Mouse (Mus musculus) hindbrain, embryonic 12.5 days (tissue): Measurements from ENCODE around the gene Mta1. TPM values are rescaled to one million over a fixed set of nuclear protein-coding genes. Genes with fewer than 3 reads are reported as not detected.

Experiments
- ATAC-seq: fragments of 200-750 bp; cut with Nextera tagmentation; 2 replicates; pipeline ENCODE4 v1.8.0; 2017; ENCODE audit warnings: moderate TSS enrichment; ENCODE audit not compliant: low FRiP score
- H3K27ac ChIP-seq: fragments of 300-500 bp; sonication (generic); 2 replicates; pipeline ENCODE4 v1.5.1; 2016; ENCODE audit warnings: mild to moderate bottlenecking
- H3K27me3 ChIP-seq: fragments of 300-500 bp; sonication (generic); 2 replicates; pipeline ENCODE4 v1.6.1; 2016; ENCODE audit warnings: mild to moderate bottlenecking
- H3K36me3 ChIP-seq: fragments of 300-500 bp; sonication (generic); 2 replicates; pipeline ENCODE4 v1.6.1; 2016; ENCODE audit warnings: mild to moderate bottlenecking
- H3K4me1 ChIP-seq: fragments of 300-500 bp; sonication (generic); 2 replicates; pipeline ENCODE4 v1.6.1; 2016
- H3K4me2 ChIP-seq: fragments of 300-500 bp; sonication (generic); replicated peaks from 2 replicates; pipeline ENCODE4 v1.6.1; 2016; ENCODE audit warnings: mild to moderate bottlenecking
- H3K4me3 ChIP-seq: fragments of 300-500 bp; sonication (generic); 2 replicates; pipeline ENCODE4 v1.5.1; 2016; ENCODE audit warnings: mild to moderate bottlenecking
- H3K9ac ChIP-seq: fragments of 300-500 bp; sonication (generic); 2 replicates; pipeline ENCODE4 v1.6.1; 2016; ENCODE audit warnings: mild to moderate bottlenecking, moderate library complexity
- H3K9me3 ChIP-seq: fragments of 300-500 bp; sonication (generic); replicated peaks from 2 replicates; pipeline ENCODE4 v1.6.1; 2016; ENCODE audit warnings: mild to moderate bottlenecking
- WGBS: fragments of 180-500 bp; shearing (Covaris S2); methylation state at CpG from one replicate; pipeline ENCODE4 v1.1.7; 2016; 5-methylcytosine and 5-hydroxymethylcytosine counted together
- polyA plus RNA-seq: library from polyadenylated mRNA; unstranded; fragments of >200 nt; fragmentation: Nextera tagmentation; extraction: Ambion mirVana; gene quantifications from 2 replicates; pipeline ENCODE4 v1.2.1, GENCODE M21; 2016

Gene Mta1
- polyA plus RNA-seq, 1 experiment from 2014 or later: 18.9 TPM

DNA sequence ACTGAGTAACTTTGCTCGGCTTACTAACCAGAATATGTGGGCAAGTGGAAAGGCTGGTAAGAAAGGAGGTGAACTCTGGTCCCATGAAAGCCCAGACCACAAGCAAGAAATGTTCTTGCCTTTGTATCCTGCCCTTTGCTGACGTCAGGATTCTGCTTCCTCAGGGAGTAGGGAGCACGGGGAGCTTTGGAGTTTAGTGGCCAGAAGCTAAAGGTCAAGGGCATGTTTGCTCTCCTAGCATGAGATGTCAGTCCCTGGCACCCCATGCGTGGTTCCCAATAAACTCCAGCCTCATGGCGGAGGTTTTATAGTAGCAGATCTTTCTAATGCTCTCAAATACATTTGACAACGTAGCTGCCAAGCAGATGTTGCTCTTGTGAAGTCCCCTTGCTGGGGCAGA lies 26.3 kb upstream of the Mta1 start:
- H3K4me1 ChIP-seq: peaks cover 21% of the 10 kb centered on the region
- WGBS: 85% methylated on average over 6 of the region's 6 CpGs
- H3K27ac ChIP-seq: no peak overlapping the region
- H3K4me3 ChIP-seq: no peak overlapping the region
- H3K9ac ChIP-seq: no peak overlapping the region
- peaks cover 45% of the 10 kb centered on the region for H3K36me3 ChIP-seq
- H3K4me2 ChIP-seq: no peak overlapping the region
- no peak for ATAC-seq
- no peaks in the 10 kb centered on the region for H3K27me3 ChIP-seq
- no peaks in the 10 kb centered on the region for H3K9me3 ChIP-seq

DNA sequence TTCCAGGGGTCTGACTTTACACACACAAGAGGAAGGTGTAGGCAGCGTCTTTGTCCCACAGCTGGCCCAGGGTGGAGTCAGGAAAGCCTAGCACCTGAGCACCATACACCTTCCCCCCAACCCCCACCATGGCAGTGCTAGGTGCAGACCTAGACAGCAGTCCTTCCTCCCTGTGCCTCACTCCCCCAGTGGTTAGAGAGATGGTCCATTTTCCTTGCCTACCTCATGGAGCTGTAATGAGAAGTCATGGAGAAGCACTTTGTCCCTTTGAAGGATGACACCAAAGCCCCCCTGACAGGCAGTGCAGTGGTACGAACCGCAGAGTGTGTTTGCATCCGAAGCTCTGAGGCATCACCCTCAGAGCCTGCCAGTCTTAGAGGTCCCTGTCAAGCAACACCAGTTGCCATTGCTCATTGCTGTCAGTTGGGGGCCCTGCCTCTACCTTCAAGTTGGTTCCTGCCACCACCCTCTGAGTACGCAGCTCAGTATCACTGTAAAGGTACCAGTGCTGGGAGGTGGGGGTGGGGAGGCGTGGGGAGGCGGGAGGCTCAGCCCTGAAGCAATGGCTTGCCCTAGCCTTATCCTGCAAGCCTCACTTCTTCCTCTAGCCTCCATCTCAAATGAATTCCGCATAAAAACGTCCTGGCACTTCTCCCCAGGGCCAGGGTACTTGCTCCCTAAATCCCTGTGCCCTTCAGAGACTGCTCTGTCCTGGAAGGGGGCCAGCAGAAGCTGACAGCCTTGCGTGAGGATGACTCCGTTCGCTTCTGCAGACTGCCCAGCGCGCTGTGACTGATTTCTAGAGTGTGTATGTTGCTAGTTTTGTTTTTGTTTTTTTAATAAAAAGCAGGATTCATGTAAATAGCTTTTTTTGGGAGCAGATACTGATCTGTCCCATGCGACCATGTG lies 24.4 kb upstream of the Mta1 start:
- H3K27ac ChIP-seq: peak overlapping the region; percentile 94
- H3K4me2 ChIP-seq: peak overlapping the region; percentile 87
- H3K9ac ChIP-seq: peak overlapping the region; percentile 70
- no peaks in the 10 kb centered on the region for H3K9me3 ChIP-seq
- peaks cover 21% of the 10 kb centered on the region for H3K4me1 ChIP-seq
- no peaks in the 10 kb centered on the region for H3K27me3 ChIP-seq
- peaks cover 33% of the 10 kb centered on the region for H3K36me3 ChIP-seq
- peak overlapping the region; percentile 41 for H3K4me3 ChIP-seq
- peak; percentile 42 for ATAC-seq
- WGBS: 13% methylated on average over 15 of the region's 15 CpGs

DNA sequence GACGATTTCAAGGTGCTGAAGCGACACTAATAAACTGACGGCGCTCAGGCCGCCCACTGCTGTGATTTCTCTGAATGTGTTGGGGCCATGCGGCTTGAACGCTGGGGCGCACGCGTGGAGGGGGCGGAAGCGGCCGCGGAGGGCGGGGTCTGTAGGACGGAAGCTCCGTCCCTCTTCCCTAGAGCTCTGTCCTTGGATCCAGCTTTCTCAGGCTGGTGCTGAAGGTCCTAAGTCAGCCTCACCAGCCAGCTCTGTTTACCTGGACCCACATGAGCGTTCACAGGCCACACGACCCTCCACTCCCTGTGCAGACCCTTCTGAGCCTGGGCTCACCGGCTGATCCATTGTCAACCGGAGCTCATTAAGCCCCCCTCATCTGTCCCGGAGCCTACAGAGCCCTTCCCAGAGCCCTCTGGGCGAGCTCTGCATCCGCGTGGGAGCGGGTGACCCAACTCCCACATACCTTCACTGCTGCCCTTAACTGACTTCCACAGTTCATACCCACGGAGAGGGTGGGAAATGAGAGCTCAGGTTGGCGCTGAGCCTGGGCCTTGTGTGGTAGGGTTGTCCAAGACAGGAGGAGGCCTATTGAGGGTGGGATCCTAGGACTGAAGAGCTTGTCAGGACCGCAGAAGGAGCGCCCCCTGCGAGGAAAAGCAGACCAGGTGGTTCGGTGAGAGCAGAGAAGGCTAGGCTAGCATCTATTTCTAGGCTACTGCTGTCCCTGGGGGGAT lies 23.6 kb upstream of the Mta1 start, which contains the start of gene Tex22:
Gene Tex22, plus strand, starts transcription at position 174 of the 734 bp plus-strand sequence.
- Histone ChIP-seq H3K27me3 (no peaks in the 10 kb centered on the region), H3K27ac (peak within 1 kb of the TSS; percentile 94), H3K36me3 (peaks cover 25% of the 10 kb centered on the region), H3K4me1 (peaks cover 21% of the 10 kb centered on the region), H3K4me2 (peak within 1 kb of the TSS; percentile 87), H3K4me3 (peak within 1 kb of the TSS; percentile 41), H3K9me3 (no peaks in the 10 kb centered on the region), H3K9ac (peak within 1 kb of the TSS; percentile 70)
- 3% methylated on average over 32 of the region's 32 CpGs for WGBS
- peak; percentile 92 for ATAC-seq

DNA sequence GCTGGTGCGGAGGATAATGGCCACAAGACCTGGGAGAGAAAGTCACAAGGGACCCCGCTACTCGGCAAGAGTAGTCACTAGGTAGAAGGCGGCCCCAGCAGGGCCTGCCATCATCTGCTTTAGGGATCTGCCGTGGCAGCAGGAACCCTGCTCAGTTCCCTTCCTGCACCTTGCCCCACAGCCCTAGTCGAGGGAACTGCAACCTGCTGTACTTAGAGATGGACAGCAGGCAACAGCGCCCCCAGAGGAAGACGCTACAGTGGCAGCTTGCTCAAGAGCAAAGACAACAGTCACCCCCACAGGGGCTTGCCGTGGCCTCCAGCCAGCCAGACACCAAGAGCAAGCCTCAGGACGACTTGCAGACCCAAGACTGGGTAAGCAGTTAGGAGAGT lies 23.0 kb upstream of the Mta1 start:
- H3K27ac ChIP-seq: peak overlapping the region; percentile 94
- no peaks in the 10 kb centered on the region for H3K9me3 ChIP-seq
- peak; percentile 78 for ATAC-seq
- peak overlapping the region; percentile 70 for H3K9ac ChIP-seq
- H3K36me3 ChIP-seq: peaks cover 21% of the 10 kb centered on the region
- peak overlapping the region; percentile 87 for H3K4me2 ChIP-seq
- WGBS: 5% methylated on average over 10 of the region's 10 CpGs
- no peaks in the 10 kb centered on the region for H3K27me3 ChIP-seq
- H3K4me1 ChIP-seq: peaks cover 21% of the 10 kb centered on the region
- H3K4me3 ChIP-seq: peak overlapping the region; percentile 41

DNA sequence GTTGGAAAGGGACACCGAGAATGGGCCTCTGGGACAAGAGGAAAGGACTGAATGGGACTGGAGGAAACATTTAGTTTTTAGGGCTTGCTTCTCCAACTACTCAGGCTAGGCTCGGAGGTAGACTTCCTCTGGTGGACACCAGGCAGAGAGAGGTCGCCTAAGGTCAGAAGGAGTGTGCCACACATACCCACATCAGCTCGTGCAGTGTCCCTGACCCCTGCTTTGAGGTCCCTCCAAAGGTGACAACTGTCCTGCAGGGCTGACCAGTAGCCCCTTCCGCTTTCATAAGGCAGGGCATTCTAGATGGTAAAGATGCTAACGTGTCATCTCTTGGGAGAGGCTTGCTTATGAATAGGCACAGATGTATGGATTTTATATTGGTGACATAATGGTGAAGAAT lies 22.6 kb upstream of the Mta1 start:
- ATAC-seq: no peak
- Histone ChIP-seq H3K4me2 (peak overlapping the region; percentile 87), H3K9me3 (no peaks in the 10 kb centered on the region), H3K9ac (peak overlapping the region; percentile 23; the same call in 1 of the 2 replicates), H3K27me3 (no peaks in the 10 kb centered on the region), H3K36me3 (peaks cover 17% of the 10 kb centered on the region), H3K4me1 (peaks cover 21% of the 10 kb centered on the region), H3K27ac (peak overlapping the region; percentile 94; the same call in 1 of the 2 replicates), H3K4me3 (no peak overlapping the region)
- WGBS: 52% methylated on average over 6 of the region's 6 CpGs

DNA sequence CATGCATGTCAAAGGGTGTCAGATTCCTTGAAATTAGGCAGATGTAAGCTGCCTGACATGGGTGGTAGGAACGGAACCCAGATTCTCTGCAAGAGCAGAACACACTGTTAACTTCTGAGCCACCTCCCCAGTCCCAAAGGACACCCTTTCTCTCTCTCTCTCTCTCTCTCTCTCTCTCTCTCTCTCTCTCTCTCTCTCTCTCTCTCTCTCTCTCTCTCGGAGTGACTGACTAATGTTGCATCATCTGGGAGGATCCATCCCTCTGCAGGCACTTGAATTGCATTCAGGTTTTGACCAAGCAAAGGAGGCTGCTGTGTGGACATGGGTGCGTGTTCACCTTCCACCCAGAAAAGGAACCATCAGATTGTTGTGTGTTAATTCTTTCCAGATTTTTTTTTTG lies 10.8 kb upstream of the Mta1 start:
- 0 out of 2 replicates have a peak, but pooled peaks cover 2% of the 10 kb centered on the region for H3K27me3 ChIP-seq
- H3K9me3 ChIP-seq: no peaks in the 10 kb centered on the region
- no peak overlapping the region for H3K4me3 ChIP-seq
- ATAC-seq: no peak
- H3K4me1 ChIP-seq: no peaks in the 10 kb centered on the region
- WGBS: 89% methylated on average over 2 of the region's 3 CpGs
- no peak overlapping the region for H3K4me2 ChIP-seq
- no peaks in the 10 kb centered on the region for H3K36me3 ChIP-seq
- H3K27ac ChIP-seq: no peak overlapping the region
- no peak overlapping the region for H3K9ac ChIP-seq

DNA sequence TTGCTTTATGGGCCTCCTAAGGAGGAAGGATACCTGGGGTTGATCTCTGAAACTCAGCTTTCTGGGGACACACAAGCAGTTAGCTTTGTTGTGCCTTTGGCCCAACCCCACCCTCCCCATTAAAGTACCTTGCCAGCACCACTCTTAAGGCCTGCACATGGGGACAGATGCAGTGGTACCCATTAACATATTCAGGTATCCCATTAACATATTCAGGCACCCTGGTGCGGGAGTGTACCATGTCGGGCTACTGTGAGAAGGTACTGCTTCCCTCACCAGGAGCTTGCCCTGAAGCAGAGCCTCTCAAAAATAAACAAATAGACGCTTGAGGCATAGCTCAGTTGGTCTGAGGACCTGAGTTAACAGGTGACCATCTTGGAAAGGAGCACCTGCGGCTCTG lies 10.1 kb upstream of the Mta1 start:
- Histone ChIP-seq H3K9me3 (no peaks in the 10 kb centered on the region), H3K4me1 (no peaks in the 10 kb centered on the region), H3K4me2 (no peak overlapping the region), H3K9ac (no peak overlapping the region), H3K4me3 (no peak overlapping the region), H3K27me3 (0 out of 2 replicates have a peak, but pooled peaks cover 2% of the 10 kb centered on the region), H3K36me3 (no peaks in the 10 kb centered on the region), H3K27ac (no peak overlapping the region)
- ATAC-seq: no peak
- 41% methylated on average over 4 of the region's 4 CpGs for WGBS

DNA sequence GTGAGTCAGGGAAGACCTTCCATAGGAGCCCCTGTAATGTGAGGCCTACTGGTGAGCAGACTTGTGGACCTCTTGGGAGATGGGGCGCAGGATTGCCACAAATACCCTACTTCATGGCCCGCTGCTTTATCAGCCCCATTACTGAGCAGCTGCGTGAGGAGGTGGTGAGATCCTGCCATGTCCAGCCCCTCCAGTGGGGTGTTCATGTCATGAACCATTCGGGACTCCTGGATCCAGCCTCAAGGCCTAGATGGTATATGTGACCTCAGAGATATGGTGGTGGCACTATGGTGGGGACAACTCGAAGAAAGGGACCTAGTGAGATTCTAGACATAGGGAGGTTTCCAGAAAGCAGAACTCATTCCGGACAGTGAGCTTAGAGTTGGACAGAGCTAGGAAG lies 9.0 kb upstream of the Mta1 start:
- no peaks in the 10 kb centered on the region for H3K4me1 ChIP-seq
- 0 out of 2 replicates have a peak, but pooled peaks cover 2% of the 10 kb centered on the region for H3K27me3 ChIP-seq
- no peaks in the 10 kb centered on the region for H3K36me3 ChIP-seq
- WGBS: 89% methylated on average over 6 of the region's 6 CpGs
- H3K9me3 ChIP-seq: no peaks in the 10 kb centered on the region
- H3K4me2 ChIP-seq: no peak overlapping the region
- no peak overlapping the region for H3K27ac ChIP-seq
- H3K9ac ChIP-seq: no peak overlapping the region
- no peak overlapping the region for H3K4me3 ChIP-seq
- ATAC-seq: no peak

DNA sequence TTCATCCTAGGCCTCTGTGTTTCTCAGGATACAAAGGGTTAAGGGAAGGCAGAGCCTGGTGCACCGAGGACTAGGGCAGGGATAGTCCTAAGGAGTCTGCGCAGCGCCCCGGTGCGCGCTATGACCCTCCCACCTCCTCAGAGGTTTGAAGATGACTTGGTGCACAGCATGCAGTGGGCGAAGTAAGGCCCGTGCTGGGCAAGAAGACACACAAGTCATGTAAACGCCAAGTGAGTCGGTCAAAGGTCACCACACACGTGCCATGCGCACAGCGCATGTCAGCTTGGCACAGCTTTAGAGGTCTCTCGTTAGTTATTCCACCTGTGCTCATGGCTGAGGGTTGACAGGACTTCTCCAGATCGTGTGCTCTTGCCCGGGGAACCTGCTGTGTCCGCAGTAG lies 8.0 kb upstream of the Mta1 start:
- H3K27ac ChIP-seq: no peak overlapping the region
- H3K27me3 ChIP-seq: 0 out of 2 replicates have a peak, but pooled peaks cover 2% of the 10 kb centered on the region
- no peaks in the 10 kb centered on the region for H3K36me3 ChIP-seq
- H3K4me1 ChIP-seq: no peaks in the 10 kb centered on the region
- H3K9ac ChIP-seq: no peak overlapping the region
- H3K4me2 ChIP-seq: no peak overlapping the region
- no peak for ATAC-seq
- no peak overlapping the region for H3K4me3 ChIP-seq
- H3K9me3 ChIP-seq: no peaks in the 10 kb centered on the region
- WGBS: 82% methylated on average over 17 of the region's 17 CpGs

DNA sequence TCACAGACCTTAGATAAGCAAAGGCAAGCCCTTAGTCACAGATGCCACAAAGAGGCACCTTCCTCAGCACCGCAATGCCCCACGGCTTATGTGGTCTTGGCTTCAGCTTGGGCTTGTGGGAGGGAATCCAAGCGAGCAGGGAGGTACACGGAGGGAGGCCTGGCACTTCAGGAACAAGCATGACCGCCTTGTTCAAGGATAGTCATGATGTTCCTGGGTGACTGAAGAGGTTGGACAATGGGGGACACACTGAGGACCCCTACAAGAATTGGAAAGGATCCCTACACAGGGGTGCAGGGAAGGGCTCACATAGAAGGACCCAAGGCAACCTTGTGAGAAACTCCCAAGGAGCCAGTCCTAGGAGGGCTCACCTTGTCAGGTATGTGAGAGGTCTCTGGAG lies 1.0 kb upstream of the Mta1 start:
- 86% methylated on average over 5 of the region's 5 CpGs for WGBS
- H3K9ac ChIP-seq: peak overlapping the region; percentile 99
- peak overlapping the region; percentile 91 for H3K4me2 ChIP-seq
- H3K9me3 ChIP-seq: no peaks in the 10 kb centered on the region
- H3K27me3 ChIP-seq: no peaks in the 10 kb centered on the region
- no peak overlapping the region for H3K27ac ChIP-seq
- peak overlapping the region; percentile 98; the same call in 1 of the 2 replicates for H3K4me3 ChIP-seq
- H3K36me3 ChIP-seq: no peaks in the 10 kb centered on the region
- H3K4me1 ChIP-seq: peaks cover 33% of the 10 kb centered on the region
- peak; percentile 3; the same call in 1 of the 2 replicates for ATAC-seq

DNA sequence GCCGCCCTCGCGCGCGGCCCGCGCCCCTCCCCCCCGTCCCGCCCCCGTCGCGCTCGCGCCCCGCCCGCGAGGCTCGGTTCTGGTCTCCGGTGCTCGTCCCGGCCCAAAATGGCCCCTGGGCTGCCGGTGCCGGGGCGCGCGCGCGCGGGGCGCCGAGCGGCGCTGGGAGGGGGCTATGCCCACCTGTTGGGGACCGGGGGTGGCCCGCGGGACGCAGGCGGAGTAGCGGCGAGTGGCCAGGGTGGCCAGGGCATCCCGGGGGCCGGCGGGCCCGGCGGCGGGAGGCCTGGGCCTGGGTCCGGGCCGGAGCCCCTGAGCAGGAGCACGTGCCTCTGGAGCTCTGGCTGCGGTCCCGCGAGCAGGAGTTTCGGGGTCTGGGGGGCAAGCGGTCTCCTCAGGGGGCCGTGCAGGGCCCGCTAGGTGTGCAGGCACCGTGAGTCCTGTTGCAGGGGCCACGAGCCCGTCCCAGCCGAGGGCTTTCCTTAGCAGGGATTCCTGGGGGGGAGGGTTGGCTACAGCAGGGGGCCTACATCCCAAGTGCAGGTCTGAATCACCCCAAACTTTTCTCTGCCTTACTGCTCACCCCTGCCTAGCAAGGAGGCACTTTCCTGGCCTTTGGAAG lies 563 bp downstream of the Mta1 start:
- H3K36me3 ChIP-seq: no peaks in the 10 kb centered on the region
- H3K27me3 ChIP-seq: no peaks in the 10 kb centered on the region
- peak; percentile 28; the same call in 1 of the 2 replicates for ATAC-seq
- no peaks in the 10 kb centered on the region for H3K9me3 ChIP-seq
- H3K27ac ChIP-seq: peak overlapping the region; percentile 81
- peaks cover 43% of the 10 kb centered on the region for H3K4me1 ChIP-seq
- H3K9ac ChIP-seq: peak overlapping the region; percentile 99
- peak overlapping the region; percentile 95 for H3K4me2 ChIP-seq
- peak overlapping the region; percentile 98 for H3K4me3 ChIP-seq
- 0% methylated on average over 30 of the region's 60 CpGs for WGBS
